Mouse (Mus musculus) retina, embryonic 14.5 days (tissue): ENCODE data around the gene Tln1.
"Not testable (repeated sequence)": the region's sequence is repeated elsewhere in the genome, so short reads cannot be mapped to it uniquely, and the experiment has no call there.

Source experiments
- DNase-seq: peaks from one replicate; pipeline ENCODE4 v3.0.0-alpha.2; 2015; ENCODE audit warnings: low spot score

Tln1 gene

GRCm38 (mm10) chr4:43561997-43562768, at the start of gene Tln1, which contains the start of gene Creb3:
Tln1 (minus strand) TSS chr4:43562691.
Creb3 (plus strand) TSS chr4:43562332.
- peak; percentile 94 for DNase-seq

GRCm38 (mm10) chr4:43604751-43605685, 42.5 kb upstream of the Tln1 start:
- no peak for DNase-seq

- DNase-seq = no peak
These were observed 41.6 kb upstream of the Tln1 start for GRCm38 (mm10) chr4:43604099-43604498.

DNA sequence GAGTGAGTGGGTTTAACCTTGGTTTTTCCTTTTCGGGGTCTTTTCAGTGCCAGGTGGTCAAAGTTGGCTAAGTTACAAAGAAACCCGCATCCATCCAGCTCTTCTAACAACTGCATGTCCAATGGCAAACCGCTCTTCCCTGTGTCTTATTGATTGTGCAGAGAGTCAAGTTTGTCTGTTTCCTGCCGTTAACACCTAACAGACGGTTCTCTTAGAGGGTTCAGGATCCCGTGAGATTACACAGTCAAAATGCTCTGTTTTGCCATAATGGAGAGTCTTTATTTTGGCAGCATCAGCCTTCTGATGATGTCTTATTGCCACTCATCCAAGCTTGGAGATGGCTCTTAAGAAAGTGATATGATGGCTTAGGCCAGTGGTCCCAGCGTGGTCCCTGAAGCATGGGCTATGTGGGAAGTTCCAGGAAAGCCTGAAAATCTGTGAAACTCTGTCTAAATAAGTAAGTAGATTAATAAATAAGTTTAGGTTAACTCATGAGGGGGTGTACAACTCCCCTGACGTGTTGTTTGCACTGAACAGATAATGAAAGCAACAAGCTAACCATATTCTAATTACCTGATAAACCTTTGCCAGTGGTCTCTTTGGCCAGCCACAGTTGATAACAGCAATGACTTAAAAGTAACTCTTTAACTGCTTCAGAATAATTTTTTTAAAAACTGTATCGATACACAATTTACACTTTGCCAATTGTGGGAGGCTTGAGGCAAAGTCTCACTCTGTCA, 37.9 kb upstream of the Tln1 start:
- no peak for DNase-seq

DNA sequence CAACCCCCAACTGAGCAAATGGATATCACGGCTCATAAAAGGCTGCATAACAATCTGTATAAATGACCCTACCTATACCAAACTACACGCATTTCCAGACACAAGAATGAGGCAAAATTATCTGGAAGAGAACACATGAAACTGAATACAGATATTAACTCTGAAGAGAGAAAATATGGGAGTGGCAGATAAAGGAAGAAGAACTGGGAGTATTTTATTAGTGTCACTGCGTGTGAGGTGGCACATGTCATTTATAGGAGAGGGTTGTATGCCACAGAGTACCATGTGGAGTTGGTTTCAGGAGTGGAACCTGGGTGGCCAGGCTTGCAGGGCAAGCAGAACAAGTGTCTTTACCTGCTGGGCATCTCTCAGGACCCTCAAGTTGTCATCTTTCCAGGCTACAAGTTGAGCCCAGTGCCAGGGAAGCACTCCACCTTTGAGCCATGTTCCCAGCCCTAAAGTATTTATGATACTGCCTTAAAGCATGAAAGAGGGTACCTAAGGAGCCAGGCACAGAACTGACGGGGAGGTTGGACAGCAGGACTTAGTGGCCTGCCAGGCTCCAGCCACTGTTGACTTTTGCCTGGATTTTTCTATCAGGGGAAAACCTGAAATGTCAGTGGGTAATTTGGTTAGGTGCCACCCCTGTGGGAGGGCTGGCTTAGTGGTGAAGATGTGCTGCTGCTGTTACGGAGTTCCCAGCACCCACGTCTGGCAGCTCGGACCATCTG, 36.3 kb upstream of the Tln1 start:
- no peak for DNase-seq

- DNase-seq = no peak
These were observed 35.7 kb upstream of the Tln1 start for GRCm38 (mm10) chr4:43598200-43598599.

GRCm38 (mm10) chr4:43596597-43596996, 34.1 kb upstream of the Tln1 start:
- DNase-seq = not testable (repeated sequence)

DNA sequence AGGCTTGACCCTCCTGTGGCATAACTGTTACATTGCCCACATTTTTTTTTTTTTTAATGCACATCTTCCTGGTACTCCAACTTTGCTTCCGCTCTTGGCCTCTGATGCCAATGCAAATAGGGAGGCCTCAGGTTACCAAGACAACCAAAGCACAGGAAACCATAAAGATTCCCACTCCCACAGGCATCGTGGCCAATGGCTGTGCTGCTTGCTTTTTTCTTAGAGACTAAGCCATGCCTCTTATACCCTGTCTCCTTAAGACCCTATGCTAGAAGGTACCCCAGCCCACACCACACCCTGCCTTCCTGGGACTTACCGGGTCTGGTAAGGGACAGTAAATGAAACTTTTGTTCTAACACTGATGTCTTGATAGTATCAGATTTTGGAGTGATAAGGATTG, 31.0 kb upstream of the Tln1 start:
- no peak for DNase-seq

- DNase-seq = no peak
These were observed 29.5 kb upstream of the Tln1 start for GRCm38 (mm10) chr4:43591961-43592360.

GRCm38 (mm10) chr4:43591543-43591942, 29.1 kb upstream of the Tln1 start:
- DNase-seq = no peak

- no peak for DNase-seq
These were observed 25.2 kb upstream of the Tln1 start for GRCm38 (mm10) chr4:43587681-43588080.

GRCm38 (mm10) chr4:43586411-43586810, 23.9 kb upstream of the Tln1 start:
- no peak for DNase-seq

DNA sequence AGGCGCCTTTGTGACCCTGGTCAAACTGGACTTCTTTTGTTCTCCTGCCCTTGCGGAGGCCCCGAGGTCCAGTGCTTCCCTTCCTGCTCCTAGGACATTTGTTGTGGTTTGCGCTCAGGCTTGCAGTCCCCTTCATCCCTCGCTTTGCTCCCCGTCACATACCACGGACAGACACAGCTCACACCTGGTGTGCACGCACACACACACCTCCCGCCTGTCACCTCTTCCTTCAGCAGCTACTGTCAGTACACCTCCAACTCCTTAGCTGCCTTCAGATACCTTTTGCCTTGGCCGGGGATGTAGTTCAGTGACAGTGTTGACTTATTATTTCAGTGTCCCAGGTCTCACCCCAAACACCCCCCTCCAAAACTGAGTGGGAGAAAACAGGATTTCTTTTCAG, 23.2 kb upstream of the Tln1 start:
- DNase-seq = no peak

DNA sequence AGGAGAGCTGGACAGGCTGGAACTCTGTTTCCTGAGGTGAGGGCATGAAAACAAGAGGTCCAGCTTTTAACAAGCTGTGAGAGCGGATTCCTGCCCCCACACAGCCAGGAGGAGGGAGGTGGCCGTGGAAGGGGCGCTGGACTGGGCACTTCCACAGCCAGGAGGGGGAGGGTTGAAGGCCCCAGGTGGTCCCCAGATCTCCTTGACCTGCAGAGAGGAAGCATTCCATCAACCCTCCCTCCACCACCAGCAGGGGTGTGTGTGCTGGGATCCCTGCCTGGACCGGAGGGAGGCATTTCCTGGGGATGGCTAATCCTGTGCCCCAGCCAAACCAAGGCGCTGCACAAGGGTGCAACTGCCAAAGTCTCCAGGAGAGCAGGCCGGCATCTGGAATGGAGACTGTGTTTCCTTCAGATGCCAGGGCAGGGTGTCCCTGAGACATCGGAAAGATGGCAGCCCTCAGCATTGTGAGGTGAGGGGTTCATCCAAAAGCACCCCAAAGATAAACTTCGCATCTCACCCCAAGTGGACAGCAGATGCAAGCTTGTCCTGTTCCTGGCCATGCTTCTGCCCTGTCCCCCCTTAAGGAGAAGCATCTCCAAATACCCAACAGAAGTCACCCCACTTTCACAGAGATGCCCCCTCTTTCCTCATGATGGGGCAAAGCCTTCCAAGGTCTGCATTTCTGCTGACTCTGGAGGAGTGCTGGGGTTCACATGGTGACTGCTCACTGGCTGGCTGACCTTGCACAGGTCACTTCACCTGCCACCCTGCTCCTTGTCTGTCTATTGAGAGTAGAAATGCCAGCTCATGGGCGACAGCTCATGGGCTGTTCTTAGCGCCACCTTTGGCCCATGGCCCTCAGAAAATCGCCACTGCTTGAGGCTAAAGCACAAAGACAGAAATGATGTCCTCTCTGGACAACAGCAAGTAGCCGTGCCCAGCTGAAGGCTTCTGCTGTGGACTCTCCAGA, 22.2 kb upstream of the Tln1 start, which contains the start of gene Msmp:
Msmp (minus strand) TSS at position 51 of the 973 bp plus-strand sequence.
- DNase-seq = no peak

DNA sequence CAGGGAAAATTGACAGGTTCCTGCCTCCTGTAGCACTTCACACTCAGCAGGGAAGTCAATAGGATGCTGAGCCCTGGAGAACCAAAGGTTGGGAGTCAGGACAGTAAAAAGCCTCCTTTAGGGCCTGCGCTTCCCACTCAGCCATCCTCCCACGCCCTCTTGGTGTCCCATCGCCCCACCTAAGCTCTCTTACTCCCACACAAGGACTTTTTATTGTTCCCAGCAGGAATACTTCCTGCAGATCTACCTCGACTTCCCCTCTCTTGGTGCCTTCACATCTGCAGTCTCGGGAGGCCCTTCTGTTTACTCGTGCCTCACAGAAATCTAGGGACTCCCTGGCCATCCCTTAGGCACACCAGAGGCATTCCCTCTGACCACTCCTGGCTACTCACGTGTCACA, 20.9 kb upstream of the Tln1 start:
- no peak for DNase-seq

DNA sequence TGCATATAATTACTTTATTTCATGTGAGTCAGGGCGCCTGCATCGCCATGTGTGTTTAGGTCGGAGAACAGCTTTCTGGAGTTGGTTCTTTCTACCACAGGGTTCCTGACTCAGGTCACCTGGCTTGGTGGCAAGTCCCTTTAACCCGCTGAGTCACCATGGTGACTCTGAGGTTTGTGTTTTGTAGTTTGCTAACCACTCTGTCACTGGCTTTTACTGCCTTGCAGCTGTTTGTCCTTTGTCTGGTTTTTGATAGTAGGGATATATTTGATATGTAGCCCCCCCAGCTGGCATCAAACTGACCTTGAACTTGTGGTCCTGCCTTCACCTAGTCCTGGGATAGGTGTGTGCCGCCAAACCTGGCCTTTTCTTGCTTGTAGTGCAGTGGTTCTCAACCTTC, 19.8 kb upstream of the Tln1 start:
- DNase-seq = no peak

GRCm38 (mm10) chr4:43581381-43581780, 18.9 kb upstream of the Tln1 start:
- DNase-seq = no peak

- DNase-seq = no peak
These were observed 18.2 kb upstream of the Tln1 start for GRCm38 (mm10) chr4:43580721-43581120.

GRCm38 (mm10) chr4:43579731-43580130, 17.2 kb upstream of the Tln1 start:
- no peak for DNase-seq

- peak; percentile 12 for DNase-seq
These were observed 16.8 kb upstream of the Tln1 start for GRCm38 (mm10) chr4:43579256-43579655.
